Mouse (Mus musculus): Measurements from ENCODE around the gene Zfp385b.

The Zfp385b gene

DNA sequence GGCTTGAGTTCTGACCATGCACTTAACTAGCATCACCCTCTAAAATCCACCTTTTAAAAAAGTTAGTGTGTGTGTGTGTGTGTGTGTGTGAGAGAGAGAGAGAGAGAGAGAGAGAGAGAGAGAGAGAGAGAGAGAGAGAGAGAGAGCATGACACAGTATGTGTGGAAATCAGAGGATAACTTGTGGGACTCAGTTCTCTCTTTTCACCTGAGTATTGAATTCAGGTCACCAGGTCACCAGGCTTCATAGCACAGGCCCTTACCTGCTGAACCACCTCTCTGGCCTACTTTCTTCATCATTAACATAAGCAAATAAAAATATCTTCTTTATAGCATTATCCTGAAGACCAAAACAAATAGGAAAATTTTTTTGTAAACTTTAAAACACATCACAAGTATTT is at the start of gene Zfp385b:
Zfp385b (minus strand) TSS at position 101 of the 400 bp plus-strand sequence.
- no peak for DNase-seq (ENCODE audit: low read depth in 1 of 2, low spot score in 2 of 2)

- no peak for DNase-seq (ENCODE audit: low read depth in 1 of 2, low spot score in 2 of 2)
Observed at GRCm38 (mm10) chr2:77863934-77864333, 44.5 kb upstream of the Zfp385b start.

DNA sequence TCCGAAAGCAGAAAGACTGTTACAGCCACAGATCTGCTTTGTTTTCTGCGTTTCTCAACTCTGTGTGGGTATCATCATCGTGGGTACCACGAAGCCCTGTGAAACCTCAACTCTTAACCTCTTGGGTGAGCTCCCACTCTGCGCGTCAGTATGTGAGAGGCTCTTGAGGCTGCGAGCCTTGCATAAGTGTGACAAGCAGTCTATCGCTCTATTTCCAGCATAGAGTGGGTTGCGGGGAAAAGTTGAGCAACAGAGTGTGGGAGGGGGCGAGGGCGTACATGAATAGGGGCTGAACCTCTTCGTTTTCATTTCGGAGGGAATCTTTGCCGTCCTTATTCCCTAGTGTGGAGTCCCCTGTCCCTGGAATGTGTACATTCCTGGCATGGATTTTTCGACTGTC is 44.1 kb upstream of the Zfp385b start:
- DNase-seq (ENCODE audit: low read depth in 1 of 2, low spot score in 2 of 2): no peak

GRCm38 (mm10) chr2:77841464-77841863 is 22.0 kb upstream of the Zfp385b start:
- no peak for DNase-seq (ENCODE audit: low read depth in 1 of 2, low spot score in 2 of 2)

- DNase-seq (ENCODE audit: low read depth in 1 of 2, low spot score in 2 of 2): no peak
Observed at GRCm38 (mm10) chr2:77839587-77839986, 20.1 kb upstream of the Zfp385b start.

- DNase-seq (ENCODE audit: low read depth in 1 of 2, low spot score in 2 of 2): no peak
Observed at GRCm38 (mm10) chr2:77838688-77839087, 19.2 kb upstream of the Zfp385b start.

DNA sequence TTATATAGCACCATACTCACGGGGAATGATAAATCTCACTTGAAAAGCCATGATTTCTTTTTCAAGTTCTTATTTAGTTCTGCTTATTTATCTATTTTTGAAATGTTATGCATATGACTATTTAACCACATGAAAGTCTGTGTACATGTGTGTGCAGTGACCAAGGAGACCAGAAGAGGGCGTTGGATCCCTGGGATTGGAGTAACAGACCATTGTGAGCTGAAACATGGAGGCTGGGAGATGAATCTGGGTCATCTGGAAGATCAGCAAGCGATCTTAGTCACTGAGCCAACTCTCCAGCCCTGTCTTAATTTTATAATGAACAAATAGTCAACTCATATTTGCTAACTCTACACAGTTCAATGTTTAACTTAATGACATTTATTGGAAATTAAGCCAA is 16.3 kb upstream of the Zfp385b start:
- no peak for DNase-seq (ENCODE audit: low read depth in 1 of 2, low spot score in 2 of 2)

DNA sequence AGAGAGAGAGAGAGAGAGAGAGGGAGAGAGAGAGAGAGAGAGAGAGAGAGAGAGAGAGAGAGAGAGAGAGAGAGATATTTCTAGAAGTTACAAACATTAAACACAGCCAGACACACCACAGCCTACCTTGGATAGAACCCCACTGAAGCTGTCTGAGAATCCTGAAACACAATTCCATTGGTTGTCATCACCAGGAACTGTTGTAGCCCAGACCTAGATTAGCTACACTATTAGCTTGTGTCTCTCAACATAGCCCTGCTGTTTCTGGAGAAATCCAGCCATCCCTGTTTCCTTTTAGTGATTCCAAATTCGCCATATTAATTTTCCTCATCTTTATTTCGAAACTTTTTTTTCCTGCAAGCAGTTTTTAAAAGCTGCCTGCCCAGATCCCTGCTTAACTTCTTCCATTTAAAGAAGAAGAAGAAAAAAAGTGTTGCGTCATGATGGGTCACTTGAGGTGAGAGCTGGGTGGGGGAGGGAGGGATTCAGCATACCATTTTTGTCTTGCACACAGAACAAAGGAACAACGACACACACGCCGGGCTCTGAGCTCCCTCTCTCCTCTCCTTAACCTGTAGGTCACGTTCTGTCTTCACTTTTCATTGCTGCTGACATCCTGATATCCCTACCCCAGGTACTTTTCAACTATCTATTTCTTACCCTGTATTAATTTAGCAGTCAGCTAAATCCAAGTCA is 6.8 kb upstream of the Zfp385b start:
- no peak for DNase-seq (ENCODE audit: low read depth in 1 of 2, low spot score in 2 of 2)

- DNase-seq (ENCODE audit: low read depth in 1 of 2, low spot score in 2 of 2): no peak
Observed at GRCm38 (mm10) chr2:77823026-77823425, 3.6 kb upstream of the Zfp385b start.

- no peak for DNase-seq (ENCODE audit: low read depth in 1 of 2, low spot score in 2 of 2)
Observed at GRCm38 (mm10) chr2:77817357-77817894, 2.0 kb downstream of the Zfp385b start.

DNA sequence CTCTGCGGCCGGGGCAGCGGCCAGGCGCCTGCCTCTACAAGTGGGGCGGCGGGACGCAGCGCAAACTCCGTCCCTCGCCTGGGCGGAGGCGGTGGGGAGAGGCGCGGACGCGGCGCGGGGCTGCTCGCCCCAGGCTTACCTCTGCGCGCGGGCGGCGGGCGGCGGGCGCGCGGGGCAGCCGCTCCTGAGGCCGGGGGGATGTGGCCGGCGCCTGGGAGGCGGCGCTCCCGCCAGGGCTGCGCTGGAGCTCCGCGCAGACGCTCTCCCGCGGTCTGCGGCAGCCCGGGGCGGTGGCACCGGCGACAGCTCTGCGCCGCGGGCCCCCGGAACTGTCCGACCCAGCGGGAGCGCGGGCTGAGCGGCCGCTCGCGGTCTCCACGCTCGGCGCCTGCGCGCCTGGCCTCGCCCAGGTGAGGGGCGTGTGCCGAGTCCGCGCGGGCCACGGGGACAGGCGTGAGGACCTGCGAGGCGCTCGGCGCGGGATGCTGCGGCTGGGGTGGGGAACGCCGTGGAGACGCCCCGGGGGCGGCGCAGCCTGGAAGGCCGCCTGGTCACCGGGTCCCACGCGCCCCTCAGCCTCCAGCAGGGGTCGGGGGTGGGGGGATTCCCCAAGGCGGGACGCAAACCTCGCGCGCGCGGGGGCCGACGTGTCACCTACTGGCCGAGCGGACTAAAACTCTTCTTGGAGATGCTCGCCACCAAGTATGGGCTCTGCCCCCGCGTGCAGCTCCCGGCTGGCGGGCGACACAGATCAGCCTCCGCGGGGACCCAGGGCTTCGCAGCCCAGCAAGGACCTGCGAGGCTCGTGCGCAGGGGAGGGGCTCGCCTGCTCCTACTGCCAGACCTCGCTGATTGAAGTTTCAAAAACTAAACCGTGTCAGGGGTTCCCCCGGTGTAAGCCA is 2.8 kb downstream of the Zfp385b start:
- no peak for DNase-seq (ENCODE audit: low read depth in 1 of 2, low spot score in 2 of 2)

DNA sequence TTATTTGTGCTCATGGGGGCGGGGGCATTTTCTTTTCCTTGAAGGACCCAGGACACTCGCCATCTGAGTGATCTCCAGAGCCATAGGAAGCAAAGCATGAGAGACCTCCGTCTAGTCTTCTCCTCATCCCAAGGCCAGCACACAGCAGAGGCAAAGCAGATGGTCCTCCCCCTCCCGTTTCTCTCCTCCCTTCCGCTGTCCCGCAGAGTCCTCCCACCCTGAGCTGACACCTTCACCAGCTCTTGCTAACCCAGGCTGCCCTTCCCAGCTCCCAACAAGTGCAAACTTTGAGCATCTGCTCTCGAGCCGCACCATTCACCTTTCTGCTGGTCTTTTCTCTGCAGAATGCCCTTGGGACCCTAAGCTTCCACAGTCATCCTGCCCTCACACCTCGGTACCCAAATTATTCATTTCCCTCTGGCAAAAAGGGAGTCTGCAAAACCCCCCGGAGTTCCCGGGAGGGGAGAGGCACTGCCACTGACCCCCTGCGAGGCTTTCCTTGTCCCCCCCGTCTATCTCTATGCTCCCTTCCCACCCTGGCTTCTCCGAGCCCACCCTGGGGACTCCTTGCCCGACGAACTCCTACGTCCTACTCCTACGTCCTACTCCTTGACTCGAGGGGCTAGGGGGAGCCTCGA is 3.5 kb downstream of the Zfp385b start:
- DNase-seq (ENCODE audit: low read depth in 1 of 2, low spot score in 2 of 2): no peak

- no peak for DNase-seq (ENCODE audit: low read depth in 1 of 2, low spot score in 2 of 2)
Observed at GRCm38 (mm10) chr2:77814896-77815295, 4.5 kb downstream of the Zfp385b start.

DNA sequence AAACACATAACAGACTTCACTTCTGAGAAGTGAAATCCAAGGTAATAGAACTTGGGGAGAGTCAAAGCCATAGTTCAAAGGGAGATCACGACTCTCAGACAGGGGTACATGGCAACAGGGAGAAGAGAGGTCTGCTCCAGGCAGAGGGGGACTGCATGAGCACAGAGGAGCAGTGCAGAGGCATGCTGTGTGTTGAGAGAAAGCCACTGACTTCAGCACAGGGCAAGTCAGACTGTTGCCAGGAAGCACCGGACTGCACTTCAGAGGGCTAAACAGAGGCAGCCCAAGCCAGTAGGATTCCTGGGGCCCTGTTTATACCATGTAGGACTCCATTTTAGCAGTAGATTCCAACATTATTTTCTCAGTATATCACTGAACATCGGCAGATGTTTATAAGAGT is 6.4 kb downstream of the Zfp385b start:
- DNase-seq (ENCODE audit: low read depth in 1 of 2, low spot score in 2 of 2): no peak

DNA sequence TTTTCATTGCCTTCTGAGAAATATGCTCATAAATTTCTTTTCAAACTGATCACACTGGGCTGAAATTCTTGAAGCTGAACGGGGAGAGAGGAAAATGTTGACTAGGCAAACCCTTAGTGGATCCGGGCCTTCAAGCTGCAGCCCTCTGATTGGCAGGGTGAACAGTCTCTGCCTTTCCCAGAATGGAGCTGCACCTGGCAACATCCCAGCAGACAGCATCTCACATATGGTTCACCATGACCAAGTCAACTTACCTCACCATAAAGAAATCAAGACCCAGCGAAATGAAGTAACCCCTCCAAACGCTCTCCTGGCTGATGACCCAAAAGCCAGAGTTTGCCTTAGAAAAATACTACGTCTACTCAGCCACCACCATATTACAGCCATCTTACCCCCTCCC is 8.7 kb downstream of the Zfp385b start:
- no peak for DNase-seq (ENCODE audit: low read depth in 1 of 2, low spot score in 2 of 2)

DNA sequence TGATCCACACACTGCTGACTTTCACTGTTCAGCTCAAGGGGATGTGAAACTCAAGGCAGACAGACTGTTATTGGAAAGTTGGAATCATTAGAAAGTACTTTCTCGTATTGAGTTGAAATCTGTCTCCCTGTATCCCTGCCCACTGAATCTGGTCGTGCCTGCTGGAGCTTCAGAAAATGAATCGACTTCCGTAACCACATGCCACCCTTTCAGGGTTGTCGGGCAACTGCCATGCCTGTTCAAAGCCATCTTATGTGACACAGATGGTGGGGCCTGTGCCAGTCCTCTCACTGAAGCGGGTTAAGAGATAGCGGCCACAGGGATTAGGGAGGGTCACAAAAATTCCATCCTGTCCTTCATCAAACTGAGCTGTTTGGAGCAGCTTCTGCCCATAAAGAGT is 14.7 kb downstream of the Zfp385b start:
- no peak for DNase-seq (ENCODE audit: low read depth in 1 of 2, low spot score in 2 of 2)

- DNase-seq (ENCODE audit: low read depth in 1 of 2, low spot score in 2 of 2): no peak
Observed at GRCm38 (mm10) chr2:77802291-77802690, 17.1 kb downstream of the Zfp385b start.

DNA sequence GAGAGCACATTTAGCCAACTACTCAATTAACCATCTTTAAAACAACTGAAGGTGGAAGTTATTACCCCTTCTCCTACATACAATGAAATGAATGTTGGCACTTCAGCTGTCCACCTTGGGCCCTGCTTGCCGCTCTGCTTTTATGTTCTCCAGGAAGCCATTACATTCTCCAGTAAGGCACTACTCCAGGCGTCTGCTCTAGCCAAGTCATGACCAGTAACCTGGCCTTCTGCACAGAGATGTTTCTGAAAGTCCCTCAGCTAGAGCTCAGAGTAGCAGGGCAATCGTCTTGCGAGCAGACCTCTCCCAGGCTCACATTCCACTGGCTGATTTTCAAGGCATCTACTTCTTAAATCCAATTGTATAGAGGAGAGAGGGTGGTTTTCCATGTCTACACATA is 18.0 kb downstream of the Zfp385b start:
- no peak for DNase-seq (ENCODE audit: low read depth in 1 of 2, low spot score in 2 of 2)

DNA sequence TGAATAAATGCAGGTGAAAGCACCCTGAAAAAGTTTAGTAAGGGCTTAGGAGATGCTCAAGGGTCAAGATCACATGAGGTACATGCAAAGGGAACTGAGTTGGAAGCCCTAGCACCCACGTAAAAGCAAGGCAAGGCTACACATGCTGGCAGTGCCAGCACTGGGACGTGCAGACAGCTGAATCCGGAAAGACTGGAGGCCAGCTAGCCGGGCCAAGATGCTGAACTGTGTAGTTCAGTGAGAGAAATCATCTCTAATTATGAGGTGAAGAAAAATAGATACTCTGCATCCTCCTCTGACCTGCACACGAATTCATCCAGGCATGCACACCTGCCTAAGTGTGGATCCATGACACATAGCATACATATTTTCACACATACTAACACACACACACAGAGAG is 18.4 kb downstream of the Zfp385b start:
- no peak for DNase-seq (ENCODE audit: low read depth in 1 of 2, low spot score in 2 of 2)

DNA sequence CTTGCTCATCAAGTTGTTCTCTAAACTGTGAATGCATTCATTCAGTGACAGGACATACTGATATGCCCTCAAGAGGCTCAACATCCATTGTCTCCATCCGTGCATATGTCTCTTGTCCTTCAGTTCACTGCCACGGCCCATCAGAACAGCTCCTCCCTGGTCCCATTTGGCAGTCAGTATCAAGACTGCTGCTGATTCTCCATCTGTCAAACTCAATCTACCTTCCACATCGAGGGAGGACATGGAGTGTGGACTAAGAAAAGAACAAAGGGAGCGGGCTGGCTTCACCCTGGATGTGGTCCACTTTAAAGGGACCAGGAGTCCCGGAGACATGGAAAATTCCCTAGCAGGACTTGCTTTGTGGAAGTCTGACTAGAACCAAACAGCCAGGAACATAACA is 22.2 kb downstream of the Zfp385b start:
- no peak for DNase-seq (ENCODE audit: low read depth in 1 of 2, low spot score in 2 of 2)

DNA sequence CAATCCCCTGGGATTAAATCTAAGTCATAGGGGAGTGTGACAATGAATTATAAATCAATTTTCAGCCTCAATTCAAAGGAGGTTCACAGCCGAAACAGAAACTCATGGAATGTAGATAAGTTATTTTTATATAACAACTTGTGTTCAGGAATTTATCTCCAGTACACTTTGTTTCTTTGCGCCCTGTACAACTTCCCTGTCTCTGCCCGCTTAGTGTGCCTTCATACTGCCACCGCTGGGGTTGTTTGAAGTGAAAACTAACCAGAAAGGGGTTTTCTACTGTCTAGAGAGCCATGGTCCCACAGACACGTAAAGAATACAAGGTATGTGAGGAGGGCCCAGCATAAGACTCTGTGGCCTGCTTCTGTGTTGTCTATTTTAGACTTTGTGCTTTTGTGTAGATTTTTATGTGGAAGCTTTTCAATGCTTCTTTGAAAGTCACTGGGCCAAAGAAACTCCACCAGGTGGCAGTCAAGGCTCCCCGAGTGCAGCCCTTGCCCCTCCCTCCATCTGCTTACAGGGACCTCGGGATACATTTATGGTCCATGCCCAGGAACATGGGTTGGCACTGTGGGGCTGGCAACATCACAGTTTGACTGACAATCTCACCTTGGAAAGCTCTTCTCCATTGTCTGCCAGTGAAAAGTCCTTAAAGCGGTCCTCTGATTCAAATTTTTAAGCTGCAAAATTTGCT is 23.4 kb downstream of the Zfp385b start:
- DNase-seq (ENCODE audit: low read depth in 1 of 2, low spot score in 2 of 2): no peak
